Mouse (Mus musculus): ENCODE data around the gene Mark1. TPM values are rescaled to one million over a fixed set of nuclear protein-coding genes. Genes with fewer than 3 reads are reported as not detected.
A peak's percentile ranks its signal among the peaks of the same experiment; 100 is the strongest.

Gene Mark1
- 2.7 and 2.8 TPM in 2 replicates for polyA plus RNA-seq (2015; fragmentation: Nextera tagmentation; extraction: Ambion mirVana)

- peaks cover 7% of the 10 kb centered on the region for H3K4me1 ChIP-seq (replicated peaks)
- H3K9me3 ChIP-seq, result no peaks in the 10 kb centered on the region
- H3K27ac ChIP-seq, result peak within 1 kb of the TSS; percentile 36; the same call in 1 of the 2 replicates
- ATAC-seq, result peak; percentile 79
- peak within 1 kb of the TSS; percentile 82 for H3K4me2 ChIP-seq (replicated peaks)
- H3K4me3 ChIP-seq (replicated peaks), result peak within 1 kb of the TSS; percentile 86
- H3K36me3 ChIP-seq, result no peaks in the 10 kb centered on the region
- H3K9ac ChIP-seq, result peak within 1 kb of the TSS; percentile 79
- no peaks in the 10 kb centered on the region for H3K27me3 ChIP-seq (replicated peaks)
- WGBS, result under 1% methylated on average over 53 of the region's 88 CpGs
Observed at GRCm38 (mm10) chr1:184999071-184999750, at the start of gene Mark1. TSS of gene Mark1 (minus strand) at chr1:184999570.

DNA sequence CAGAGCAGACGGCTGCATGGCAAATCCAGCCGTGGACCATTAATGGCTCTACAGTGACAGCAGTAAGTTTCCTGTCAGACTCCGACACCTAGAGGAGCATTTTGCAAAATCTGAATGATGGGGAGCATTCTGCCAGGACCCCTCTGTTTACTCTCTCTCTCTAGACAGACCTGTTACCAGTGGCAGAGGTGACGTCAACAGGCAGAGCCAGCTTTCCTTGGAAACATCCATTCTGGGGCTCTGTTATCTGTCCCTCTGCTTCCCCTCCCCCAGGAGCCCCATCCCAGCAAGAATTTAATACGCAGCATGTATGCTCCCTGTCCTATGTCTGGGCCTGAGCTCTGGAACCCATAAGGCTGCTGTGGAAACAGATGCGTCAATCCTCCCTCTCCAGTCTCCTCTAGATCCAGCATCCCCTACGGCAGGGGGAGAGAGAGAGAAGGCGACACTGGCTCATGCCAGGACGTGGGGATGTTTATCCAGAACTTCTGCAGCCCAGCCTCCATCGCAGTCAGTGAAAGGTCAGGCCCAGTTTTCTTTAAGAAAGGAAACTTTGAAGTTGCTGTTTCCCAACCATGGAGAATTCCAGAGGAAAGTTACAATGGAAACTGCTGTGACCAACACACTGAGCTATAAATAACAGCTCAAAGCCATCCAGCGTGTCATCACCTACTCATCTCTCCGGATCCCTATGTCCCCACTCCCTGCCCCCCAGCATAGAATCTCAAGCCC is 48.3 kb upstream of the Mark1 start:
- Histone ChIP-seq H3K9ac (no peak overlapping the region), H3K4me2 (replicated peaks) (no peak overlapping the region), H3K4me1 (replicated peaks) (no peaks in the 10 kb centered on the region), H3K27ac (no peak overlapping the region), H3K36me3 (no peaks in the 10 kb centered on the region), H3K4me3 (replicated peaks) (no peak overlapping the region), H3K9me3 (no peaks in the 10 kb centered on the region), H3K27me3 (replicated peaks) (no peaks in the 10 kb centered on the region)
- WGBS, result 42% methylated on average over 12 of the region's 12 CpGs
- ATAC-seq, result 0 out of 2 replicates have a peak, but pooled peaks have one; percentile 36

- Histone ChIP-seq H3K4me3 (replicated peaks) (no peak overlapping the region), H3K4me2 (replicated peaks) (no peak overlapping the region), H3K27ac (no peak overlapping the region), H3K9me3 (no peaks in the 10 kb centered on the region), H3K27me3 (replicated peaks) (no peaks in the 10 kb centered on the region), H3K36me3 (no peaks in the 10 kb centered on the region), H3K9ac (no peak overlapping the region), H3K4me1 (replicated peaks) (no peaks in the 10 kb centered on the region)
- WGBS, result 71% methylated on average over 8 of the region's 8 CpGs
- peak; percentile 65; the same call in 1 of the 2 replicates for ATAC-seq
Observed at GRCm38 (mm10) chr1:185046513-185046912, 47.1 kb upstream of the Mark1 start.

DNA sequence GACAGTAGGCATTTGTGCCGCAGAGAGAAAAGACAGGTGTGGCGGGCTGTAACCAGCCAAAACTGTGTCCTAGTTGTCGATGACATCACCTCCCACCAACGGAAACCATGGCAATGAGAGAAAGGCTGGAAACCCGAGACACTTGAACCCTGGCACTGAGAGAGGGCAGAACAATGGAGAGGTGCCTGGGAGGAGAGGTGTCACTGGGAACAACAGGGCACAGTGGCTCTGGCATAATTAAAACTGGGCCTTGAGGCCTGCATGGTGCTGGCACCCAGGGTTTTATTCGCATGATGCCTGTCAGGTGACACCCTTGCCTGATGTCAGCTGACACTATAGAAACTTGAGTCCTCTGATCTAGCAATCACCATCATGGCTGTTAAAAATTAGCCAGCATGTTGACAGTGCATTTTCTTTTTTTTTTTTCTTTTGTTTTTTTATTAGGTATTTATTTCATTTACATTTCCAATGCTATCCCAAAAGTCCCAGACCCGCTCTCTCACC is 38.9 kb upstream of the Mark1 start:
- no peak overlapping the region for H3K27ac ChIP-seq
- no peak overlapping the region for H3K9ac ChIP-seq
- H3K36me3 ChIP-seq, result no peaks in the 10 kb centered on the region
- ATAC-seq, result peak; percentile 71
- no peaks in the 10 kb centered on the region for H3K27me3 ChIP-seq (replicated peaks)
- no peak overlapping the region for H3K4me2 ChIP-seq (replicated peaks)
- H3K4me3 ChIP-seq (replicated peaks), result no peak overlapping the region
- H3K4me1 ChIP-seq (replicated peaks), result no peaks in the 10 kb centered on the region
- no peaks in the 10 kb centered on the region for H3K9me3 ChIP-seq
- 65% methylated on average over 7 of the region's 7 CpGs for WGBS

DNA sequence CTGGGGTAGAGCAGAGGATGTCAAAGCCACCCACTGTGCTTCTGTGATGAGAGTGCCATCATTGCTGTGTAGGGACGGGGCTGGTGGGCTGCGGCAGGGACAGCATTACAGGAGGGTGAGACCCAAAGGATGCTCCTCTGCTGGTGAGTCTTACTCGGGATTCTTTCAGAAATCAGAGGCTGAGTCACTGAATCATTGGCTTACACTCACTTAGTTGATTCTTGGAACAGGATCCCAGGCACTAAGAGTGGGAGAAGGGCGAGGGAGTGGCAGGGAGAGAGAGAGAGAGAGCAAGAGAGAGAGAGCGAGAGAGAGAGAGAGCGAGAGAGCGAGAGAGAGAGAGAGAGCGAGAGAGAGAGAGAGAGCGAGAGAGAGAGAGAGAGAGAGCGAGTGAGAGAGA is 31.2 kb upstream of the Mark1 start:
- Histone ChIP-seq H3K4me1 (replicated peaks) (no peaks in the 10 kb centered on the region), H3K27me3 (replicated peaks) (0 out of 2 replicates have a peak, but pooled peaks cover 2% of the 10 kb centered on the region), H3K4me2 (replicated peaks) (no peak overlapping the region), H3K9me3 (no peaks in the 10 kb centered on the region), H3K36me3 (no peaks in the 10 kb centered on the region), H3K4me3 (replicated peaks) (no peak overlapping the region), H3K9ac (no peak overlapping the region), H3K27ac (no peak overlapping the region)
- ATAC-seq, result no peak
- 84% methylated on average over 10 of the region's 10 CpGs for WGBS

DNA sequence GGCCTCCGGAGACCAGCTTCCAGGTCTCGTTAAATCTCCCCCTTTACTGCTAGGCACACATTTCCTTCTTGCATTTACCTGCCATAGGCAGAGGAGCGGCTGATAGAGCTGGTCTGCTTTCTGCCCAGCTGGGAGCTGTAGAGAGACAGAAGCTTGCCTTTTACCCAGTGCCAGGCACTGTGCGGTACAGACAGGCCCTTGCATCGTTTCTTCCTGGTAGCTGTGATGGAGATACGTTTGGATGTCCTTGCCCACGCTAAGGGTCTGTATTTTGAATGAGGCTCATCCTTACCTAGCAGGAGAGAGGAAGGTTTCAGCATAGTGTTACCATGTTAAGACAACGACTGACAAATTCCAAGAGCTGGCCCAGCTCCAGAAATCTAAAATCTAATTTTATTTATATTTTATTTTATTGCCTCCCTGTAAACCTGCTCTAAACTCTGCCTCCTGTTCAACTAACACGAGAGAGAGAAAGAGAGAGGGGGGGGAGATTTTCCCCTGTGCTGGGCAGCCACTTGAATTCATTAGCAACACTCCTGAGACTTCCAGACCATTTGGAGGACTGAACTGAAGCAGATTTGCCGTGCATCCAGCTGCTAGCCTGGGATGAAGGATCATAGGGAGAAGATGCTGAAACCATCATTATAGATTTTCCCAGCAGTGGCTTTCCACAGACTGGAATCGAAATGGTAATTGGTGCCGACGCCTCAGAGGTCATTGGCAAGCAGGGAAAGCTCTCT is 21.2 kb upstream of the Mark1 start:
- Histone ChIP-seq H3K9me3 (no peaks in the 10 kb centered on the region), H3K4me1 (replicated peaks) (no peaks in the 10 kb centered on the region), H3K27ac (no peak overlapping the region), H3K4me3 (replicated peaks) (no peak overlapping the region), H3K27me3 (replicated peaks) (no peaks in the 10 kb centered on the region), H3K36me3 (no peaks in the 10 kb centered on the region), H3K9ac (no peak overlapping the region), H3K4me2 (replicated peaks) (no peak overlapping the region)
- 69% methylated on average over 13 of the region's 13 CpGs for WGBS
- ATAC-seq, result no peak

- Histone ChIP-seq H3K4me3 (replicated peaks) (no peak overlapping the region), H3K27me3 (replicated peaks) (no peaks in the 10 kb centered on the region), H3K9me3 (no peaks in the 10 kb centered on the region), H3K36me3 (no peaks in the 10 kb centered on the region), H3K4me2 (replicated peaks) (no peak overlapping the region), H3K27ac (no peak overlapping the region), H3K4me1 (replicated peaks) (no peaks in the 10 kb centered on the region), H3K9ac (no peak overlapping the region)
- WGBS, result 80% methylated on average over 3 of the region's 3 CpGs
- no peak for ATAC-seq
Observed at GRCm38 (mm10) chr1:185012566-185012965, 13.2 kb upstream of the Mark1 start.

DNA sequence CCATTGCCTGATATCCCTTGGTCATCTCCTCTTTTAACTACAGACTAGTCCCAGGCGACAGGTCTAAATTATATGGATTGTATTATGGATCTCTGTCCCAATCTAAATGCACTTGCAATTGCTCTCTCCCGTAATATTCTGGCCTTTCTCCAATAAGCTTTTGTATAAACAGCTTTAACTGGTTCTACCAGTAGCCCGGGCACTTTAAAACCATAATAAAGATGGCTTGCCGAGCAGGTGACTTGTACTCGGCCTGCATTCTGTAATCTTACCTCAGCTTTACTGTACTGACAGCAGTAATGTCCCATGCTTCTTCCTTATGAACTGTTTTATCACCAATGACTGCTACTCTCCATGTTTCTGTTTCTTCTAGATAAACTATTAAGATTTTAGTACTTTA is 7.7 kb upstream of the Mark1 start:
- ATAC-seq, result peak; percentile 75
- Histone ChIP-seq H3K36me3 (no peaks in the 10 kb centered on the region), H3K27ac (no peak overlapping the region), H3K9ac (no peak overlapping the region), H3K4me1 (replicated peaks) (no peaks in the 10 kb centered on the region), H3K9me3 (no peaks in the 10 kb centered on the region), H3K4me2 (replicated peaks) (no peak overlapping the region), H3K4me3 (replicated peaks) (no peak overlapping the region), H3K27me3 (replicated peaks) (no peaks in the 10 kb centered on the region)
- WGBS, result 42% methylated on average over 5 of the region's 5 CpGs

DNA sequence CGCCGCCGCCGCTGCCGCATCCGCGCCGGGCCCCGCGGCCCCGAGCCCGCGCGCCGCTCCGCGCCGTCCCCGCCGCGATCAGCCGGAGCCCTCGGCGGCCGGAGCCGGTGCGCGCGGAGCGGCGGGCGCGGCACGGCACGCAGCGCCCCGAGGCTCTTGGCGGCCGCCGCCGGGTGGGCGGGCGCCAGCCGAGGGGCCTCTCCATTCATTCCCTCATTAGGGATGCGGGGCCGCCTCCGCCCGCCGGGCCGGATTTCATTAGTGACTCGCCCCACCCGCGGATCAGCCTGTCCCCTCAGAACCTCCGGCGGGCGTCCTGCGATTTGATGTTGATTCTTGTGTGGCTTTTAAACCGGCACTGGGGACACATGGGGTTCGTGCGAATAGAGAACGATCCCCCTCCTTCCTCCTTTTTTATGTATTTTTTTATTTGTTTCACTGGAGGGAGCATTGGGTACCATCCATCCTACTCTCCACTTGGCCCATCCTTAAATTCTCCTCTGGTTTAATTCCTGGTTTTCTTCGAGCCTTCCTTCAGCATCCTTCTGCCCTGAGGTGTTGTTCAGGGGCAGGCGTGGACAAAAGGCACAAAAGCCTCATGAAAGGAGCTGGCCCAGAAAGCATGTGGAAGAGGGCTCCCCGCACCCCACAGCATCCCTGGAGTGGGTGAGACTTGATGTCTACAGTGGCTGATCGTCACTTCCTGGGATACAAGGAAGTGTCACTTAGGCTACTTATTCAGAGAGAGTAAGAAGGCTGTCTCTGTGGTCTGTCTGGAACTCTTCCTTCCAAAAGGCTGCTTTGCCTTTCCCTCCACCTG is 620 bp upstream of the Mark1 start:
- ATAC-seq, result peak; percentile 78
- peak overlapping the region; percentile 79 for H3K9ac ChIP-seq
- no peak overlapping the region for H3K27ac ChIP-seq
- no peaks in the 10 kb centered on the region for H3K27me3 ChIP-seq (replicated peaks)
- peaks cover 7% of the 10 kb centered on the region for H3K4me1 ChIP-seq (replicated peaks)
- peak overlapping the region; percentile 86 for H3K4me3 ChIP-seq (replicated peaks)
- H3K4me2 ChIP-seq (replicated peaks), result peak overlapping the region; percentile 82
- H3K36me3 ChIP-seq, result no peaks in the 10 kb centered on the region
- no peaks in the 10 kb centered on the region for H3K9me3 ChIP-seq
- 2% methylated on average over 28 of the region's 65 CpGs for WGBS

- Histone ChIP-seq H3K4me3 (replicated peaks) (peak overlapping the region; percentile 86), H3K4me1 (replicated peaks) (peaks cover 7% of the 10 kb centered on the region), H3K9me3 (no peaks in the 10 kb centered on the region), H3K4me2 (replicated peaks) (peak overlapping the region; percentile 82), H3K27me3 (replicated peaks) (no peaks in the 10 kb centered on the region), H3K9ac (peak overlapping the region; percentile 79), H3K27ac (no peak overlapping the region; the same call in 1 of the 2 replicates), H3K36me3 (no peaks in the 10 kb centered on the region)
- WGBS, result 23% methylated on average over 2 of the region's 2 CpGs
- peak; percentile 31; the same call in 1 of the 2 replicates for ATAC-seq
Observed at GRCm38 (mm10) chr1:184998631-184999030, 739 bp downstream of the Mark1 start.

- peak overlapping the region; percentile 82 for H3K4me2 ChIP-seq (replicated peaks)
- H3K9ac ChIP-seq, result no peak overlapping the region
- ATAC-seq, result no peak
- no peak overlapping the region for H3K27ac ChIP-seq
- no peak overlapping the region for H3K4me3 ChIP-seq (replicated peaks)
- WGBS, result 65% methylated on average over 9 of the region's 9 CpGs
- H3K9me3 ChIP-seq, result no peaks in the 10 kb centered on the region
- no peaks in the 10 kb centered on the region for H3K36me3 ChIP-seq
- no peaks in the 10 kb centered on the region for H3K27me3 ChIP-seq (replicated peaks)
- peaks cover 7% of the 10 kb centered on the region for H3K4me1 ChIP-seq (replicated peaks)
Observed at GRCm38 (mm10) chr1:184998161-184998560, 1.2 kb downstream of the Mark1 start.
